Mouse (Mus musculus) stomach, embryonic 16.5 days (tissue): ENCODE data around the gene Dlat. TPM values are rescaled to one million over a fixed set of nuclear protein-coding genes. Genes with fewer than 3 reads are reported as not detected.
A peak's percentile ranks its signal among the peaks of the same experiment; 100 is the strongest.
"Not testable (repeated sequence)": the region's sequence is repeated elsewhere in the genome, so short reads cannot be mapped to it uniquely, and the experiment has no call there.

Source experiments
- ATAC-seq: fragments of 200-750 bp; cut with Nextera tagmentation; 2 replicates; pipeline ENCODE4 v1.8.0; 2017; ENCODE audit warnings: moderate number of reproducible peaks, moderate TSS enrichment; ENCODE audit not compliant: insufficient read depth, low FRiP score
- H3K27ac ChIP-seq: fragments of 300-500 bp; sonication (generic); 2 replicates; pipeline ENCODE4 v1.5.1; 2014; ENCODE audit warnings: low read length
- H3K27me3 ChIP-seq: fragments of 300-500 bp; sonication (generic); 2 replicates; pipeline ENCODE4 v1.6.1; 2014; ENCODE audit warnings: low read length, control low read depth, mixed read lengths; ENCODE audit not compliant: control insufficient read depth, insufficient read depth
- H3K36me3 ChIP-seq: fragments of 300-500 bp; sonication (generic); 2 replicates; pipeline ENCODE4 v1.6.1; 2014; ENCODE audit warnings: low read length; ENCODE audit not compliant: control insufficient read depth, insufficient read depth
- H3K4me1 ChIP-seq: fragments of 300-500 bp; sonication (generic); 2 replicates; pipeline ENCODE4 v1.6.1; 2014; ENCODE audit warnings: low read length, control low read depth, mixed read lengths; ENCODE audit not compliant: control insufficient read depth, insufficient read depth
- H3K4me2 ChIP-seq: fragments of 300-500 bp; sonication (generic); 2 replicates; pipeline ENCODE4 v1.6.1; 2014; ENCODE audit warnings: low read depth, low read length, mixed read lengths
- H3K4me3 ChIP-seq: fragments of 300-500 bp; sonication (generic); replicated peaks from 2 replicates; pipeline ENCODE4 v1.5.1; 2014; ENCODE audit warnings: mild to moderate bottlenecking, low read length
- H3K9ac ChIP-seq: fragments of 300-500 bp; sonication (generic); 2 replicates; pipeline ENCODE4 v1.6.1; 2014; ENCODE audit warnings: low read length
- H3K9me3 ChIP-seq: fragments of 300-500 bp; sonication (generic); replicated peaks from 2 replicates; pipeline ENCODE4 v1.6.1; 2016; ENCODE audit warnings: low read length, control low read depth; ENCODE audit not compliant: control insufficient read depth
- WGBS: fragments of 180-500 bp; shearing (Covaris S2); extraction: QIAGEN DNeasy Blood & Tissue Kit; methylation state at CpG from one replicate; pipeline ENCODE4 v1.1.7; 2014; 5-methylcytosine and 5-hydroxymethylcytosine counted together
- polyA plus RNA-seq: library from polyadenylated mRNA; unstranded; fragments of >200 nt; fragmentation: Nextera tagmentation; extraction: Ambion mirVana; gene quantifications from 2 replicates; pipeline ENCODE4 v1.2.1, GENCODE M21; 2015

Dlat gene
- polyA plus RNA-seq, 1 experiment from 2014 or later, result 49.8 TPM

DNA sequence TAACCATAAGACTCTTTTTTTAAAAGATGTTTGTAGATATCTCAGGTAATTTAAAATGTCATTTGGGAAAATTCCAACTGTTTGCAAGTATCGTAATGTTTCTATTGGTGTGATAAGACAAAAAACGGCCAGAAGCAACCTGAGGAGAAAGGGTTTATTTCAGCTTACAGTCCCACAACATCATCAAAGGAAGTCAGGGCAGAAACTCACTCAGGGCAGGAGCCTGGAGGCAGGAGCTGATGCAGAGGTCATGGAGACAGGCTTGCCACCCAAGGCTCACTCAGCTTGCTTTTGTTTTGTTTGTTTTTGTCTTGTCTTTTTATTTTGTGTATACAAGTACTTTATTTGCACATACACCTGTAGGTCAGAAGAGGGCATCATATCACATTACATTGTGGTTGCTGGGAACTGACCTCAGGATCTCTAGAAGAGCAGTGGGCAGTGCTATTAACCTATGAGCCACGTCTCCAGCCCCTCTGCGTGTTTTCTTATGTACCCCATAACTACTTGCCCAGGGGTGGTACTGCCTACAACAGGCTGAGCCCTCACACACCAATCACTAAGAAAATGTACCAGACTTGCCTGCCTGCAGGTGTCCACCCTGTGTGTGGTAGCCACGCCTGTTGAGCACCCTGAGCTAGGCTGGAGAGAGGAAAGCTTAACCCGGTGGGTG, 27.4 kb downstream of the Dlat start:
- no peaks in the 10 kb centered on the region for H3K9me3 ChIP-seq
- peaks cover 5% of the 10 kb centered on the region; the same call in 1 of the 2 replicates for H3K36me3 ChIP-seq
- ATAC-seq, result no peak
- no peaks in the 10 kb centered on the region for H3K27me3 ChIP-seq
- no peak overlapping the region for H3K27ac ChIP-seq
- H3K4me2 ChIP-seq, result no peak overlapping the region
- H3K4me1 ChIP-seq, result no peaks in the 10 kb centered on the region
- WGBS, result 80% methylated on average over 6 of the region's 6 CpGs
- no peak overlapping the region for H3K9ac ChIP-seq
- H3K4me3 ChIP-seq, result no peak overlapping the region

DNA sequence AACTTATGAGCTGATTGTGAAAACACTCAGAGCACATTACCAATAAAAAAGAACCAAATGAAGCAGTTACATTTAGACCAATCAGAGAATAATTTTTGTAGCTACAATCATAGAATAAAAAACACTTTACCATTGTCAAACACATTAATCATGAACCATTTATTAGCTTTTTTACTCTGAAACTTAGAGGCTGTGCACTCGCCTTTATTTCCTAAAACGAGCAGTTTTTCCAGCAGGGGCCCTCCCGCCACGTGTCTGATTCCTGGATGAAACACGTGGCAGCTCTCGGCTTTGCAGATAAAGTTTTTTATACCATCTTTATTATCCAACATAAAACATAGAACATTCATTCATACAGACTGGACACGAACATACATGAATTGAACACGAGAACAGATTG, 28.7 kb downstream of the Dlat start:
- H3K27ac ChIP-seq, H3K4me1 ChIP-seq, H3K9ac ChIP-seq, ATAC-seq, H3K4me3 ChIP-seq, H3K27me3 ChIP-seq, H3K4me2 ChIP-seq, H3K36me3 ChIP-seq, H3K9me3 ChIP-seq: not testable (repeated sequence)
- WGBS, result 88% methylated on average over 6 of the region's 8 CpGs

DNA sequence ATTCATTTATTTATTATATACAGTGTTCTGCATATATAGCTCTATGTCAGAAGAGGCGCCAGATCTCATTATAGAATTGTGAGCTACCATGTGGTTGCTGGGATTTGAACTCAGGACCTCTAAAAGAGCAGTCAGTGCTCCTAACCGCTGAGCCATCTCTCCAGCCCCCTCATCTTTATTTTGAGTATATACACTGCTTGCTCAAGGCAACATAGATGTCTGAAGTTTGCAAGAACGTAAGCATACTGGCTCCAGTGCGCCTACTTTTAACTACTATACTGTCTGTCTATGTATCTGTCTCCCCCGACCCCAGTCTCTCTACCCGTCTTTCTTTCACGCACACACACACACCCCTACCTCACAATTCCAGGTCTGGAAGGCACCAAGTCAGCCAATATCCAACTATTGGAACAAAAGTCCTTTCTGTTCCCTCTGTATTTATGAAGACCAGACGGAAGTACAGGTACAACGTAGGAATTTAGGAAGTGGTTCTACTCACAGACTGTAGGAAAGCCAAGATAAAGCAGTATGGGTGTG, 41.7 kb downstream of the Dlat start:
- WGBS, result 63% methylated on average over 9 of the region's 9 CpGs
- Histone ChIP-seq H3K4me1 (peaks cover 5% of the 10 kb centered on the region), H3K27me3 (no peaks in the 10 kb centered on the region), H3K4me3 (peak overlapping the region; percentile 67), H3K36me3 (peaks cover 13% of the 10 kb centered on the region; the same call in 1 of the 2 replicates), H3K9ac (no peak overlapping the region), H3K4me2 (peak overlapping the region; percentile 70), H3K27ac (no peak overlapping the region), H3K9me3 (no peaks in the 10 kb centered on the region)
- no peak for ATAC-seq

DNA sequence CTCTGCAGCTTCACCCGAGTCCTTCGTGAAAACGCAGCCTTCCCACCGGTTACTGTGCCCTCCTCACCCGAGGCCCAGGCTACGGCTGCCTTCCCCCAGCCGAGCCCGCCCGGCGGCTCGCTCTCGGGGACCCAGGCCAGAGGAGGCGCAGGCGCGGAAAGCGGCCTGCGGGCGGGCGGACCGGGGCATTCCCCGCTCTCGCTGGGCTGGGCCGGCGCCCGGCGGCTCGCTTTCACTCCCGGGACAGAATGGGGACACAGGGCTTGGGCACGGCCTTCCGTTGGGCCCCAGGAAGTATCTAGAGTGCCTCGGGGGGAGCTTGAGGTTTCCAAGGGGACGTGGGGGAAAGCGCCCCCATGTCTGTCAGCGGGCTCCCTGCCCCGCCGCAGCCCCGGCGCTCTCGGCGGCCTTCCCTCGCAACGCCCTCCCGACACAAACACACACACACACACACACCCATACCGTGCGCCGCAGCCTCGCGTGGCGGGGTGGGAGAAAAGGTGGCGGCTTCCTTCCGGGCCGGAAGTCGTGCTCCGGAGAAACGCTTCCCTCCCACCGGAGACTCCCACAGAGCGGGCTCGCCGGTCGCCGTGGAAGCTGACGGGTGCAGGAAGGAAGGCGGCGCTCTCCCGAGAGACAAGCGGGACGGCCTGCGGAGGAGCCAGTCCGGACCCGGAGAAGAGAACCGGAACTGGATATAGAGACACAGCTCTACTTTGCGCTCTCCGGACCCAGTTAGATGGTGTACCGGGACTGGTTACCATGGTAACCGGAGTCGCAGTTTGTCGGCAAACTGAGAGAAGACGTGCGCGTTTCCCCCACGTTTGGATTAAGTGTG, 42.6 kb downstream of the Dlat start, which contains the start of the genes Pih1d2 and Nkapd1:
TSS of gene Pih1d2 (plus strand) at position 556 of the 838 bp plus-strand sequence.
TSS of gene Nkapd1 (minus strand) at position 699 of the 838 bp plus-strand sequence.
- Histone ChIP-seq H3K4me2 (peak within 1 kb of the TSS; percentile 70), H3K27ac (peak within 1 kb of the TSS; percentile 97), H3K9me3 (no peaks in the 10 kb centered on the region), H3K4me1 (peaks cover 5% of the 10 kb centered on the region), H3K27me3 (no peaks in the 10 kb centered on the region), H3K9ac (peak within 1 kb of the TSS; percentile 91), H3K4me3 (peak within 1 kb of the TSS; percentile 67), H3K36me3 (peaks cover 13% of the 10 kb centered on the region; the same call in 1 of the 2 replicates)
- under 1% methylated on average over 71 of the region's 81 CpGs for WGBS
- ATAC-seq, result peak; percentile 93

DNA sequence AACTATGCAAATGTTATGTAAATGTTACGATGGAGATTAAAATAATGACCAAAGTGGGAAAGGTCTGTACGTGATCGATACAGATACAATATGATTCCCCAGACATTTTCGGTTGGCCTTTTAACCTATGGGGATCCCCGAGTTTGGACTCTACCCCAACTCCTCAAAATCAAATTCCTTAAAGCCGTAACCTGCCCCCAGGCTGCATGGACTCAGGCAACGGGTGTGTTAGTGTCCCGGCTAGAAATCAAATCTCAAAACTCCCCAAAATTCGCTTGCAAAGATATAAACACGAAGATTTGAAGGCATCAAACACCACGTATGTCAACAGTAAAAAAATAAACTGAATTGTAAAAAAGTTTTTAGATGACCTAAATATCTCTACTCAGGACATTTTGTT, 43.4 kb downstream of the Dlat start:
- H3K27ac ChIP-seq, result peak overlapping the region; percentile 97; the same call in 1 of the 2 replicates

DNA sequence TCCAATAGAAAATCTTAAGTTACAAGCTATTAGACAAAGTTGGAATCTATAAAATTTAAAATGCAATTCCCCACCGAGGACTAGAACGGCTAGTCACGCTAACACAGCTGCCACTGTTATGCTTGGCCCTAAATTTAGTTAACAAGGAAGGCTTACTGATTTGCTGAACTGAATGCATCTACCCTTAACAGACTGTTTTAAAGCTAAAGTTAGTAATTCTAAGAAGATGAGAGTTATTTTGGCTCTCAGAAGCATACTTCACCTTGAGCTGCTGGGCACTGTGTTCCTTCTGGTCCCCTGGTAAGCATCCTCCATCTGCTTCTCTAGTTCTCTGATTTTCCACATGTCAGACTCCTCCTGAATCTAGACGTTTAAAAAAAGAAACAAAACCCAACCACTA, 47.5 kb downstream of the Dlat start:
- H3K4me2 ChIP-seq, result no peak overlapping the region
- H3K36me3 ChIP-seq, result peaks cover 23% of the 10 kb centered on the region; the same call in 1 of the 2 replicates
- WGBS, result 81% methylated on average over 4 of the region's 4 CpGs

More for the DNA sequence above, 43.4 kb downstream of the Dlat start:
- Histone ChIP-seq H3K36me3 (peaks cover 13% of the 10 kb centered on the region; the same call in 1 of the 2 replicates), H3K4me2 (peak overlapping the region; percentile 70), H3K4me3 (peak overlapping the region; percentile 67), H3K4me1 (peaks cover 5% of the 10 kb centered on the region), H3K9me3 (no peaks in the 10 kb centered on the region), H3K9ac (peak overlapping the region; percentile 91), H3K27me3 (no peaks in the 10 kb centered on the region)
- 31% methylated on average over 11 of the region's 11 CpGs for WGBS
- ATAC-seq, result no peak

DNA sequence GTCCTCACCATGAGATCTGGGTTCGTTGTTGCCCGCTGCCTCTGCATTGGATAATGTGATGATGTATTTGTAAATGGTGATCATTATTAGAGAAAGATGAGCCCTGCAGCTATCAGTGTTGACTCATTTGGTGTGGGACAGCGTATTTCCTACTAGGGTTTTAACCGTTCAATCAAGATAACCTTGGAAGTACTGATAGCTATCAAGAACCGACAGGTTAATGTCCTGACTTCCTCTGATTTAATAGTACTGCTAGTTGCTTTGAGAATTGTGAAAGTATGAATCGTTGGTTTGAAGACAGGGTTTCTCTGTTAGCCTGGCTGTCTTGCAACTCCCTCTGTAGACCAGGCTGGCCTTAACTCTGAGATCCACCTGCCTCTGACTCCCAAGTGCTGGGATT, 55.2 kb downstream of the Dlat start:
- peaks cover 15% of the 10 kb centered on the region for H3K4me1 ChIP-seq
- no peak for ATAC-seq
- H3K9me3 ChIP-seq, result no peaks in the 10 kb centered on the region
- H3K27ac ChIP-seq, result peak overlapping the region; percentile 81
- H3K4me3 ChIP-seq, result peak overlapping the region; percentile 82
- peak overlapping the region; percentile 69 for H3K4me2 ChIP-seq
- 0 out of 2 replicates have a peak, but pooled peaks cover 6% of the 10 kb centered on the region for H3K36me3 ChIP-seq
- H3K9ac ChIP-seq, result peak overlapping the region; percentile 92
- no peaks in the 10 kb centered on the region for H3K27me3 ChIP-seq
- whole genome bisulfite sequencing, result 2% methylated on average over 6 of the region's 6 CpGs

More for the DNA sequence above, 47.5 kb downstream of the Dlat start:
- H3K27ac ChIP-seq, result no peak overlapping the region
- H3K9ac ChIP-seq, result no peak overlapping the region
- H3K4me1 ChIP-seq, result peaks cover 5% of the 10 kb centered on the region
- no peaks in the 10 kb centered on the region for H3K9me3 ChIP-seq
- ATAC-seq, result no peak
- H3K27me3 ChIP-seq, result no peaks in the 10 kb centered on the region
- H3K4me3 ChIP-seq, result no peak overlapping the region

DNA sequence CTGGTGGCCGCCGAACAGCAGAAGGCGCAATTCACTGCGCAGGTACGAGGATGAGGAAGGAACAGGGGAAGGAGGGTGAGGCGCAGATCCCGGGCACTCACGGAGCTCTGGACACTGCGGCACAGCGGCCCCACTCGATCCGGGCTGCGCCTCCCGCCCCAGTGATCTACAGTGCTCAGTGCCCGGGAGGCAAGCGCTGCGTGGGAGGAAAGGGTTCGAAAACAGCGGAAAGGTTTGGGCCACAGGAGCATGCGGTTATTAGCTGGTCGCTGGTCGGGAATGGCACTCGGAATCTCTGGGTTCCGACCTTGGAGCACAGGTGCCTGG, 55.6 kb downstream of the Dlat start:
- ATAC-seq, result peak; percentile 84
- under 1% methylated on average over 24 of the region's 24 CpGs for WGBS

More for the DNA sequence above, 55.6 kb downstream of the Dlat start:
- H3K36me3 ChIP-seq, result 0 out of 2 replicates have a peak, but pooled peaks cover 6% of the 10 kb centered on the region
- no peaks in the 10 kb centered on the region for H3K9me3 ChIP-seq
- H3K4me2 ChIP-seq, result peak overlapping the region; percentile 69
- H3K27ac ChIP-seq, result peak overlapping the region; percentile 81
- peak overlapping the region; percentile 82 for H3K4me3 ChIP-seq
- H3K4me1 ChIP-seq, result peaks cover 15% of the 10 kb centered on the region
- H3K9ac ChIP-seq, result peak overlapping the region; percentile 92
- H3K27me3 ChIP-seq, result no peaks in the 10 kb centered on the region
